Mouse (Mus musculus) spleen, adult 2 months (tissue): Measurements from ENCODE around the gene Ninj2.

Source experiments
- CTCF ChIP-seq: fragments of 200-500 bp; IDR thresholded peaks from 2 replicates; pipeline ENCODE4 v1.5.1; 2011; ENCODE audit warnings: mild to moderate bottlenecking, inconsistent platforms; ENCODE audit not compliant: insufficient read depth, insufficient read length, insufficient replicate concordance; ENCODE audit errors: extremely low read depth
- POLR2A ChIP-seq: fragments of 200-500 bp; IDR thresholded peaks from 2 replicates; pipeline ENCODE4 v1.6.1; 2011; ENCODE audit warnings: low read depth, low read length, inconsistent platforms

- no peak for TF ChIP-seq CTCF
- TF ChIP-seq POLR2A: no peak
Measured at GRCm38 (mm10) chr6:120242530-120242929, 149.4 kb downstream of the Ninj2 start.
